Mouse (Mus musculus) thymus, adult 2 months (tissue): ENCODE results near the gene Vangl2.

Experiments used
- CTCF ChIP-seq: fragments of 200-500 bp; IDR thresholded peaks from 2 replicates; pipeline ENCODE4 v1.5.1; 2012; ENCODE audit warnings: mild to moderate bottlenecking, control low read depth, low read length, moderate library complexity, borderline replicate concordance; ENCODE audit not compliant: control insufficient read depth, poor library complexity, insufficient read depth; ENCODE audit errors: extremely low read depth
- POLR2A ChIP-seq: fragments of 200-500 bp; IDR thresholded peaks from 2 replicates; pipeline ENCODE4 v1.6.1; 2012; ENCODE audit warnings: mild to moderate bottlenecking, low read length, control low read depth, moderate library complexity; ENCODE audit not compliant: control insufficient read depth, poor library complexity, insufficient read depth; ENCODE audit errors: extremely low read depth

GRCm38 (mm10) chr1:172058321-172058720 is 30.1 kb upstream of the Vangl2 start:
- TF ChIP-seq CTCF (no peak), POLR2A (no peak)
